Mouse (Mus musculus): Measurements from ENCODE around the gene Kctd20. TPM values are rescaled to one million over a fixed set of nuclear protein-coding genes. Genes with fewer than 3 reads are reported as not detected.

Kctd20 gene
- polyA plus RNA-seq, 1 experiment from 2014 or later: 99.9 TPM

GRCm38 (mm10) chr17:28934120-28934916, 17.4 kb upstream of the Kctd20 start:
- 72% methylated on average over 19 of the region's 19 CpGs for WGBS
- Histone ChIP-seq H3K4me2 (no peak overlapping the region), H3K27ac (no peak overlapping the region), H3K4me1 (peaks cover 10% of the 10 kb centered on the region), H3K9ac (no peak overlapping the region), H3K9me3 (no peaks in the 10 kb centered on the region), H3K36me3 (no peaks in the 10 kb centered on the region), H3K4me3 (no peak overlapping the region), H3K27me3 (no peaks in the 10 kb centered on the region)
- ATAC-seq (ENCODE audit: insufficient number of reproducible peaks, insufficient read depth, low FRiP score, low TSS enrichment, low read depth): no peak

- H3K36me3 ChIP-seq: no peaks in the 10 kb centered on the region
- H3K9ac ChIP-seq: no peak overlapping the region
- no peaks in the 10 kb centered on the region for H3K4me1 ChIP-seq
- ATAC-seq (ENCODE audit: insufficient number of reproducible peaks, insufficient read depth, low FRiP score, low TSS enrichment, low read depth): no peak
- no peaks in the 10 kb centered on the region for H3K9me3 ChIP-seq
- no peak overlapping the region for H3K27ac ChIP-seq
- H3K4me2 ChIP-seq: no peak overlapping the region
- 90% methylated on average over 7 of the region's 7 CpGs for WGBS
- no peaks in the 10 kb centered on the region for H3K27me3 ChIP-seq
- H3K4me3 ChIP-seq: no peak overlapping the region
Measured at GRCm38 (mm10) chr17:28936133-28936532, 15.6 kb upstream of the Kctd20 start.

DNA sequence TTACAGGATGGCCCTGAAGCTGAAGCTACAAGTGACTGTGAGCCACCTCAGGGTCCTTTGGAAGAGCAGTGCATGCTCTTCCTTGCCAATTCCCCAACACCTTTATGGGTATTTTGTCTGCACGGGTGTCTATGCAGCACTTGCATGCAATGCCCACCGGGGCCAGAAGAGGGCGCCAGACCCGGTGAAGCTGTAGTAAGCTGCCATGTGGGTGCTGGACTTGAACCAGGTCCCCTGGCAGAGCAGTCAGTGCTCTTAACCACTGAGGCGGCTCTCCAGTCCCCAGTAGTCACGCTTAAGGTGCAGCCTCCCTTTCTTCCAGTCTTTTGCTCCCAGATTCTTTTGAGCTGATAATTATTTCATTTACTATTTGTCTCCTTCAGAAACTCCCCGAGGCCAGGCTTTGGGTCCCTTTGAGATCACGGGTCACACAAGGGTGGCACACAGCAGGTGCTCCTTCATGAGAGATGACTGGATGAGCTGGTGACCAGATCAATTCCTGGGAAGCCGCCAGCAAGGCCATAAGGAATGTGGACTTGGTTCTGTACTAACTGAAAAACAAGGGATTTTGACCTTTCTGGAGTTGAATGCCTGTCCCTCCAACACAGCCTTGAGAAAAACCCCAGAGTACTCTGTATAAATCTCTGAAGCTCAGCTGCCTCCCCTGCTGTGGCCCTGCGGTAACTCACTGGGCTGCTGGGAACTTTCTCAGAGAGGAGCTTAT, 15.0 kb upstream of the Kctd20 start:
- Histone ChIP-seq H3K27me3 (no peaks in the 10 kb centered on the region), H3K36me3 (no peaks in the 10 kb centered on the region), H3K4me1 (no peaks in the 10 kb centered on the region), H3K9me3 (0 out of 2 replicates have a peak, but pooled peaks cover 1% of the 10 kb centered on the region), H3K27ac (no peak overlapping the region), H3K4me3 (no peak overlapping the region), H3K9ac (no peak overlapping the region), H3K4me2 (no peak overlapping the region)
- ATAC-seq (ENCODE audit: insufficient number of reproducible peaks, insufficient read depth, low FRiP score, low TSS enrichment, low read depth): no peak
- 79% methylated on average over 10 of the region's 10 CpGs for WGBS

DNA sequence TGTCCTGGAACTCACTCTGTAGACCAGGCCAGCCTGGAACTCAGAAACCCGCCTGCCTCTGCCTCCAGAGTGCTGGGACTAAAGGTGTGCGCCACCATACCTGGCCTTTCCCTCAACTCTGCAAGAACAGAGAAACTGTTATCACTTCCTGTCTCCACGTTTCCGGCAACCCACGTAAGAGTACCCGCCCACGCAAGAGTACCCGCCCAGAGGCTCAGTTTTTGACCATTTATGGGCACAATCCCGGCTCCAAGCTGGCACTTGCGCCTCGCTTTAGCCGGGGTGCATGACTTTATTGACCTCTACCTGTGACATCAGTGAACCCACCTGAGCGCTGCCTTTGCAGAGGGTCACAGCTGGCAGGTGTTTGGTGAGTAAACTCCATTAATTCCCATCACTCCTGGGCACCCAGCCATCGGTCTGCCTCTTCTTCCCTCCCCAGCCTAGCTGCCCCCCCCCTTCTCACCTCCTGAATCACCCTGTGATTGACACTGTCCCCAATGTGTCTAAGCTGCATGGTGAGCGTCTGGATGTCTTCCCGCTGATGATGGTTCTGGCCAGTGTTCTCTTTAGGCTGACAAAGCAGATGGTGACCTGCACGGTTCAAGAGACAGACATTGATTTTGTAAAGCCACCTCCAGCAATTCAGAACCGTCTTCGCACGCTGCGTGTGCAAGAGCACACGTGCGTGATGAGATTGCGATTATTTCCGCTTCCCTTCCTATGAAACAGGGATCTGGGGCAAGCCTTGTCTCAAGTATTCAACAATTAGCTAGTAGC, 10.8 kb upstream of the Kctd20 start:
- no peaks in the 10 kb centered on the region for H3K27me3 ChIP-seq
- WGBS: 93% methylated on average over 25 of the region's 25 CpGs
- H3K36me3 ChIP-seq: no peaks in the 10 kb centered on the region
- ATAC-seq (ENCODE audit: insufficient number of reproducible peaks, insufficient read depth, low FRiP score, low TSS enrichment, low read depth): no peak
- no peak overlapping the region for H3K4me3 ChIP-seq
- H3K27ac ChIP-seq: no peak overlapping the region
- no peaks in the 10 kb centered on the region for H3K4me1 ChIP-seq
- H3K9me3 ChIP-seq: 0 out of 2 replicates have a peak, but pooled peaks cover 4% of the 10 kb centered on the region
- no peak overlapping the region for H3K9ac ChIP-seq
- H3K4me2 ChIP-seq: no peak overlapping the region

GRCm38 (mm10) chr17:28942101-28942500, 9.6 kb upstream of the Kctd20 start:
- Histone ChIP-seq H3K36me3 (no peaks in the 10 kb centered on the region), H3K9ac (no peak overlapping the region), H3K27me3 (no peaks in the 10 kb centered on the region), H3K4me2 (no peak overlapping the region), H3K27ac (no peak overlapping the region), H3K4me1 (no peaks in the 10 kb centered on the region), H3K9me3 (0 out of 2 replicates have a peak, but pooled peaks cover 4% of the 10 kb centered on the region), H3K4me3 (no peak overlapping the region)
- 77% methylated on average over 10 of the region's 11 CpGs for WGBS
- no peak for ATAC-seq (ENCODE audit: insufficient number of reproducible peaks, insufficient read depth, low FRiP score, low TSS enrichment, low read depth)

DNA sequence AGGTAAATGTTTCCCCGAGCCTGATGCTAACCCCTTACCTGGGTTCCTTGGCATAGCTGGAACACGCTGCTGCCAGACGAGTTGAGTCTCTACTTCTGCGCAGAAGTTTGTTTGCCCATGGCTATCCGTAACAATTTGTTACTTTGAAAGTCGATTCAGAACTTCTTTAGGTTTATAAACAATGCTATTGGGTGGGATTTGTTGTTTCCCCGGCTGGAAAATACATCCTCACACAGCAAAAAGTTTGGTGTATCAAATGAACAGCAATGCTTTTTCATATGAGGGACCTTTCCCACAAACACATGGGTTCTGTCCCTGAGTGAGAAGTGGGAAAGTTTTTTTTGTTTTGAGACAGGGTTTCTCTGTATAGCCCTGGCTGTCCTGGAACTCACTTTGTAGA, 8.0 kb upstream of the Kctd20 start, which contains the start of gene Pxt1:
TSS of gene Pxt1 (minus strand) at position 101 of the 400 bp plus-strand sequence.
- no peak within 1 kb of the TSS for H3K9ac ChIP-seq
- WGBS: 86% methylated on average over 7 of the region's 7 CpGs
- H3K4me3 ChIP-seq: no peak within 1 kb of the TSS
- 0 out of 2 replicates have a peak, but pooled peaks cover 8% of the 10 kb centered on the region for H3K9me3 ChIP-seq
- H3K4me2 ChIP-seq: no peak within 1 kb of the TSS
- H3K27me3 ChIP-seq: no peaks in the 10 kb centered on the region
- no peaks in the 10 kb centered on the region for H3K4me1 ChIP-seq
- no peak within 1 kb of the TSS for H3K27ac ChIP-seq
- no peak for ATAC-seq (ENCODE audit: insufficient number of reproducible peaks, insufficient read depth, low FRiP score, low TSS enrichment, low read depth)
- H3K36me3 ChIP-seq: no peaks in the 10 kb centered on the region

GRCm38 (mm10) chr17:28944481-28944880, 7.3 kb upstream of the Kctd20 start:
- no peaks in the 10 kb centered on the region for H3K27me3 ChIP-seq
- no peak overlapping the region for H3K27ac ChIP-seq
- no peaks in the 10 kb centered on the region for H3K4me1 ChIP-seq
- no peak overlapping the region for H3K4me2 ChIP-seq
- no peak overlapping the region for H3K9ac ChIP-seq
- 0 out of 2 replicates have a peak, but pooled peaks cover 8% of the 10 kb centered on the region for H3K9me3 ChIP-seq
- ATAC-seq (ENCODE audit: insufficient number of reproducible peaks, insufficient read depth, low FRiP score, low TSS enrichment, low read depth): no peak
- WGBS: 83% methylated on average over 7 of the region's 7 CpGs
- H3K36me3 ChIP-seq: no peaks in the 10 kb centered on the region
- H3K4me3 ChIP-seq: no peak overlapping the region

DNA sequence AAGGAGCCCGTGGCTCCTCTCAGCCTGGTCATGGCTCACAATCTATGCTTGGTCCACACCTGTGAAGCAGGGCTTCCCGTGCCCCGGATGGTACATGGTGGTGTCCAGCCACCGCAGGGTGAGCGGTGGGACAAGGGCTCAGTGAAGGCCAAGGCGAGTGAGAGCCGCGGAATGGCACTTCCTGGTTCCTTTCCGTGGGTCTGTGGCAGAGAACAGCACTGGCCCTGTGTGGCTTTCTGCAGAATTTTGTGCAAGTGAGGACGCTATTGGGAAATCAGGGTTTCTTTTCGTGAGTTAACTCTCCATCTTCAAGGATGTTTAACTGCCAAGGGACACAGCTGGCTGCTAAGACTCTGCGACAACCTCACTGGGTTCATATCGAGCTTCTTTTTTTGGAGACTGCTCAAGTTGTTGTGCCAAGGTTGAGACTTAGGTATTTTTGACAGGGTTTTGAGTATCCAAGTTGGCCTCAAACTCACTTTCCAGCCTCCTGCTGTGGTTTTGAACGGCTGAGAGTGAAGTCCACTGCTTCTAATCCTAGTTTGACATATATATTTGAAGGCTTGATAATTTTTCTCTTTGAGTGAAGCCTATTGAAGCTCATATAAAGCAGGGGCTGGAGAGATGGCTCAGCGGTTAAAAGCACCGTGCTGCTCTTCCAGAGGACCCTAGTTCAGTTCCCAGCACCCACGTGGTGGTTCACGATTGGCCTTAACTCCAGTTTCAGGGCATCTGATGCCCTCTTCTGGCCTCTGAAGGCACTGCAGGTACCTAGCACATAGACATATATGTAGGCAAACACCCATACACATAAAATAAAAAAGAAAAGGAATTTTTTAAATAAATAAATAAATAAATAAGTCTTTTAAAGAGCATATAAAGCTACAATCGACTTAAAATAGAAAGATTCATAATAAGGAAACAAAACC, 4.5 kb upstream of the Kctd20 start:
- Histone ChIP-seq H3K9me3 (0 out of 2 replicates have a peak, but pooled peaks cover 4% of the 10 kb centered on the region), H3K36me3 (no peaks in the 10 kb centered on the region), H3K27ac (no peak overlapping the region), H3K9ac (no peak overlapping the region), H3K4me2 (no peak overlapping the region), H3K27me3 (no peaks in the 10 kb centered on the region), H3K4me3 (no peak overlapping the region), H3K4me1 (peaks cover 7% of the 10 kb centered on the region)
- no peak for ATAC-seq (ENCODE audit: insufficient number of reproducible peaks, insufficient read depth, low FRiP score, low TSS enrichment, low read depth)
- WGBS: 91% methylated on average over 19 of the region's 19 CpGs

- H3K4me3 ChIP-seq: no peak overlapping the region
- no peak overlapping the region for H3K9ac ChIP-seq
- no peak for ATAC-seq (ENCODE audit: insufficient number of reproducible peaks, insufficient read depth, low FRiP score, low TSS enrichment, low read depth)
- H3K9me3 ChIP-seq: 0 out of 2 replicates have a peak, but pooled peaks cover 4% of the 10 kb centered on the region
- no peak overlapping the region for H3K27ac ChIP-seq
- H3K4me1 ChIP-seq: peaks cover 12% of the 10 kb centered on the region
- 43% methylated on average over 4 of the region's 4 CpGs for WGBS
- no peaks in the 10 kb centered on the region for H3K27me3 ChIP-seq
- H3K36me3 ChIP-seq: no peaks in the 10 kb centered on the region
- H3K4me2 ChIP-seq: no peak overlapping the region
Measured at GRCm38 (mm10) chr17:28948661-28949060, 3.1 kb upstream of the Kctd20 start.

DNA sequence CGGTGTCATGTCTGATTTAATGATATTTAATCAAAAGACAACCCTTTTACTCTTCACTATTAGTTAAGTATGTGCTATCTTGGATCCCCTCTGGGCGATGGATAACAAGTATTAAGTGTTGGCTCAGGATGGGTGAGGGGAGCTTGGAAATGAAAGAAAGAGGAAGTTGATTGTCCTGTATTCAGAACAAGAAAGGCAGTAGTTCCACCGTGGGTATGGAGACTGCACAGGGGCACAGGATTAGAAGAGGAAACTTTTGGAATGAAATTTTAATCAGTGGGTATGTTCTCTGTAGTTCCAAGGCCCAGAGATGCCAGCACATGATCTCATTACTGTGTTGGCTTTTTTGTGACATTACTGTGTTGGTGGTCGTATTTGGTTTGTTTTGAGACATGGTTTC, 999 bp upstream of the Kctd20 start:
- Histone ChIP-seq H3K4me2 (no peak overlapping the region), H3K4me1 (peaks cover 21% of the 10 kb centered on the region), H3K27me3 (no peaks in the 10 kb centered on the region), H3K36me3 (0 out of 2 replicates have a peak, but pooled peaks cover 4% of the 10 kb centered on the region), H3K27ac (no peak overlapping the region), H3K9ac (no peak overlapping the region), H3K9me3 (0 out of 2 replicates have a peak, but pooled peaks cover 4% of the 10 kb centered on the region), H3K4me3 (no peak overlapping the region)
- ATAC-seq (ENCODE audit: insufficient number of reproducible peaks, insufficient read depth, low FRiP score, low TSS enrichment, low read depth): no peak
- WGBS: 73% methylated on average over 4 of the region's 4 CpGs

Data from embryonic facial prominence, embryonic 13.5 days (tissue).